Mouse (Mus musculus) cerebellum, adult 18-20 months (tissue): Measurements from ENCODE around the gene Krtap6-1.
"Not testable (repeated sequence)": the region's sequence is repeated elsewhere in the genome, so short reads cannot be mapped to it uniquely, and the experiment has no call there.

Experiments used
- DNase-seq, 2 experiments: peaks; one replicate each; pipeline ENCODE4 v3.0.0; 2021

Gene Krtap6-1

GRCm38 (mm10) chr16:89031399-89031798, at the start of gene Krtap6-1:
Gene Krtap6-1, plus strand, starts transcription at chr16:89031699.
- not testable (repeated sequence) for DNase-seq

- DNase-seq: no peak
These were observed 20.8 kb upstream of the Krtap6-1 start, which contains the start of gene Krtap22-2 for GRCm38 (mm10) chr16:89010659-89011058. Gene Krtap22-2, minus strand, starts transcription at chr16:89010759.

- no peak for DNase-seq
These were observed 17.5 kb upstream of the Krtap6-1 start for GRCm38 (mm10) chr16:89013973-89014372.

- DNase-seq: not testable (repeated sequence)
These were observed 16.5 kb upstream of the Krtap6-1 start, which contains the start of gene Gm10229 for GRCm38 (mm10) chr16:89014984-89015383. Gene Gm10229, plus strand, starts transcription at chr16:89015284.

- not testable (repeated sequence) for DNase-seq
These were observed 9.9 kb downstream of the Krtap6-1 start, which contains the start of gene Gm10228 for GRCm38 (mm10) chr16:89041372-89041771. Gene Gm10228, minus strand, starts transcription at chr16:89041472.

GRCm38 (mm10) chr16:89047783-89048182, 16.3 kb downstream of the Krtap6-1 start, which contains the start of gene Krtap6-5:
Gene Krtap6-5, minus strand, starts transcription at chr16:89047883.
- DNase-seq: no peak

- not testable (repeated sequence) for DNase-seq
These were observed 32.4 kb downstream of the Krtap6-1 start, which contains the start of gene 1110025L11Rik for GRCm38 (mm10) chr16:89063902-89064301. Gene 1110025L11Rik, minus strand, starts transcription at chr16:89064002.

GRCm38 (mm10) chr16:89071041-89071440, 39.5 kb downstream of the Krtap6-1 start:
- DNase-seq: not testable (repeated sequence)
